Mouse (Mus musculus) hindbrain, postnatal 0 days (tissue): ENCODE measurements around the gene Icos. TPM values are rescaled to one million over a fixed set of nuclear protein-coding genes. Genes with fewer than 3 reads are reported as not detected.

Source experiments
- ATAC-seq: fragments of 200-750 bp; cut with Nextera tagmentation; 2 replicates; pipeline ENCODE4 v1.8.0; 2017; ENCODE audit warnings: mild to moderate bottlenecking, moderate TSS enrichment, moderate library complexity
- DNase-seq: peaks from one replicate; pipeline ENCODE4 v3.0.0-alpha.2; 2015; ENCODE audit warnings: low spot score
- H3K27ac ChIP-seq: fragments of 300-500 bp; sonication (generic); 2 replicates; pipeline ENCODE4 v1.5.1; 2014; ENCODE audit warnings: mild to moderate bottlenecking
- H3K27me3 ChIP-seq: fragments of 300-500 bp; sonication (generic); 2 replicates; pipeline ENCODE4 v1.6.1; 2014; ENCODE audit warnings: low read length, mixed read lengths; ENCODE audit not compliant: insufficient read depth
- H3K36me3 ChIP-seq: fragments of 300-500 bp; sonication (generic); 2 replicates; pipeline ENCODE4 v1.6.1; 2014; ENCODE audit warnings: low read length, mixed read lengths; ENCODE audit not compliant: insufficient read depth
- H3K4me1 ChIP-seq: fragments of 300-500 bp; sonication (generic); 2 replicates; pipeline ENCODE4 v1.6.1; 2014; ENCODE audit warnings: antibody characterized with exemption, low read length, mixed read lengths; ENCODE audit not compliant: insufficient read depth
- H3K4me2 ChIP-seq: fragments of 300-500 bp; sonication (generic); 2 replicates; pipeline ENCODE4 v1.6.1; 2014; ENCODE audit warnings: low read depth, mild to moderate bottlenecking, low read length, moderate library complexity, mixed read lengths
- H3K4me3 ChIP-seq: fragments of 300-500 bp; sonication (generic); 2 replicates; pipeline ENCODE4 v1.5.1; 2014; ENCODE audit warnings: low read length
- H3K9ac ChIP-seq: fragments of 300-500 bp; sonication (generic); replicated peaks from 2 replicates; pipeline ENCODE4 v1.6.1; 2014; ENCODE audit warnings: mild to moderate bottlenecking, low read length, moderate library complexity, mixed read lengths
- H3K9me3 ChIP-seq: fragments of 300-500 bp; sonication (generic); 2 replicates; pipeline ENCODE4 v1.6.1; 2016; ENCODE audit warnings: low read length, mixed read lengths
- CTCF ChIP-seq: IDR thresholded peaks from 2 replicates; pipeline ENCODE4 v1.5.1; 2016; ENCODE audit warnings: antibody characterized with exemption, control low read depth, low read depth
- WGBS: fragments of 180-500 bp; shearing (Covaris S2); extraction: QIAGEN DNeasy Blood & Tissue Kit; methylation state at CpG from one replicate; pipeline ENCODE4 v1.1.7; 2014; 5-methylcytosine and 5-hydroxymethylcytosine counted together
- polyA plus RNA-seq: library from polyadenylated mRNA; unstranded; fragments of >200 nt; fragmentation: Nextera tagmentation; extraction: Ambion mirVana; gene quantifications from 2 replicates; pipeline ENCODE4 v1.2.1, GENCODE M21; 2015
- total RNA-seq: library from RNA; depleted of rRNA; stranded (reverse); fragments of >200 nt; gene quantifications from 2 replicates; pipeline ENCODE4 v1.2.3, GENCODE M21; 2014

The Icos gene
- total and polyA plus RNA-seq, 2 experiments from 2014 or later: 0.19 TPM; not detected in 1

DNA sequence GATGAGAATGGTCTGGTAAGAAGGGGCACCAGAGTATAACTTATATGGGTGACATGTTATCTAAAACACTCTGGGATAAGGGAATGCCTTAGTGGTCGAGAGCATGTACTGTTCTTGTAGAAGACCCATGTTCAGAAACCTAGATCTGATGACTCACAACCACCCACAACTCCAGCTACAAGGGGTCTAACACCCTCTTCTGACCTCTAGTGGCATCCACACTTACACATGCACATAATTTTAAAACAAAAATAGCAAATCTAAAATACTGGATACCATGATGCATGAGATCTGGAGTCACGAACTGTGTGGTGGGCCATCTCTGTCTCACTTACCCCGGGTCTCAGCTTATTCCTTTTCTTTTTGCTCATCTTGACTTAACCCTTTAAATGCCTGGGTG lies 37.7 kb upstream of the Icos start:
- Histone ChIP-seq H3K9me3 (no peaks in the 10 kb centered on the region), H3K4me3 (no peak overlapping the region), H3K27ac (no peak overlapping the region), H3K4me1 (no peaks in the 10 kb centered on the region), H3K27me3 (no peaks in the 10 kb centered on the region), H3K9ac (no peak overlapping the region), H3K4me2 (no peak overlapping the region), H3K36me3 (no peaks in the 10 kb centered on the region)
- ATAC-seq (no peak), DNase-seq (no peak)
- WGBS: 78% methylated on average over 3 of the region's 3 CpGs
- no peak for TF ChIP-seq CTCF

DNA sequence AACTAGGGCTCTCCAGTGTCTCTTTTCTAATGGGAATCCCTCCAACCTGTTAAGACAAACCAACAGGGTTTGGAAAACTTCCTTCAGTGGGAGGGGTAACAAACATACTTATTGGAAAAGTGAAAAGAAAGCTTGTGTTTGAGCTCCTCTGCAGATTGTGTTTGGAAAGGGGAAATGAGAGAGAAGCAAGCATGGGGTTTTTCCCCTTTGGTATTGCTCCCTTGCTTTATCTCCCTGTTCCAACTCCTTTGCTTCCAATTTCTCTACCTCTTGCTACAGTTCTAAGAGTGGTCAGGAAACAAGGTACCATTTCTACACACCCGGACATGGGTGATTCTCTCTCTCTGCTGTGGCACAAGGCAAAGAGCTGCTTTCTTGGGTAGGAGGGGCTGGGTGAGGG lies 37.1 kb upstream of the Icos start:
- no peak for DNase-seq
- Histone ChIP-seq H3K9me3 (no peaks in the 10 kb centered on the region), H3K36me3 (no peaks in the 10 kb centered on the region), H3K27me3 (no peaks in the 10 kb centered on the region), H3K9ac (no peak overlapping the region), H3K4me1 (no peaks in the 10 kb centered on the region), H3K27ac (no peak overlapping the region), H3K4me2 (no peak overlapping the region), H3K4me3 (no peak overlapping the region)
- WGBS: 81% methylated on average over 1 of the region's 1 CpGs
- ATAC-seq: no peak
- no peak for TF ChIP-seq CTCF

DNA sequence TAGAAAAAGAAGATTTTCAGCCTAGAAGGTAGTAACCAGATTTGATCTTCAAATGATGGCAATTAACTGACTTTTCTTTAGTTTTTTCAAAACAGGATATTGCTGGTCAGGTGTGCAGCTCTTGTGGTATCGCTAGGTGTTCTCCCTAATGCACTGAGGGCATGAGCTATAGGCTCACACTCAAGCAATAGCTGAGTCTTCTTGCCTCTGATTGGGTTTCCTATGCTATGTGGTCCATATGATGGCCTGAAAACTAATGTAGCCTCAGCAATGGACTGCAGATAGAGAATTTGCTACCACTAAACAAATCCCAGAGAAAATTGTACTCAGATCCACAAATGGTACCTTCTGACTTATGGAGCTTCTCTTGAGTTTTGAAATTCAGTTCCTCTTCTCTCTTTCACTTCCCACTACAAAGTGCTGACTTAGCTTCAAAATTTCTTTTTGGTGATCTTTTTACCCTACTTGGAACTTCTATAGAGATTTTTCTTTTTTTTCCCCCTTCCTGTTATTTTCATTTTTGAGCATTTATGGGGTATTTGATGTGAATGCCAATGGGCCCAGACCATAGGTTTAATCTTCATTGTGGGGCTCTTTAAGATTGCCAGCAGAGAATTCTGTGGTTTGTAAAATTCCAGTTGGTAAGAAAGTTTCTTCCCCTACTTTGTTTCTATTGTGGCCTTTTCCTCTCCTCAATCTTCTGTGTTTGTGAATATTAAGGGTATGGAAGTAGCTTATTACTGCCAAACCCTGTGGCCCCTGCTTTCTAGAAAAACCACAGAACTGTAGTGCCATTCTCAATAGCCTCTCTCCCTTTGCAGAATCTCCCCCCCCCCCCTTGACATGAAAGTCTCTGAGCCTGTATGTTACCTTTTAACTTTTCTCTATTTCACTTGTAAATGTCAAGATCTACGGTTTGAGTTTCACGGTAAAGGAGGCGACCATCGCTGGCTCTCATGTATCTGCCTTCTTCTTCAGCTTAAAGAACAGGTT lies 36.4 kb upstream of the Icos start:
- no peak for ATAC-seq
- no peak for TF ChIP-seq CTCF
- Histone ChIP-seq H3K36me3 (no peaks in the 10 kb centered on the region), H3K9ac (no peak overlapping the region), H3K9me3 (no peaks in the 10 kb centered on the region), H3K4me1 (no peaks in the 10 kb centered on the region), H3K4me2 (no peak overlapping the region), H3K27ac (no peak overlapping the region), H3K4me3 (no peak overlapping the region), H3K27me3 (no peaks in the 10 kb centered on the region)
- 97% methylated on average over 5 of the region's 5 CpGs for WGBS
- DNase-seq: no peak

DNA sequence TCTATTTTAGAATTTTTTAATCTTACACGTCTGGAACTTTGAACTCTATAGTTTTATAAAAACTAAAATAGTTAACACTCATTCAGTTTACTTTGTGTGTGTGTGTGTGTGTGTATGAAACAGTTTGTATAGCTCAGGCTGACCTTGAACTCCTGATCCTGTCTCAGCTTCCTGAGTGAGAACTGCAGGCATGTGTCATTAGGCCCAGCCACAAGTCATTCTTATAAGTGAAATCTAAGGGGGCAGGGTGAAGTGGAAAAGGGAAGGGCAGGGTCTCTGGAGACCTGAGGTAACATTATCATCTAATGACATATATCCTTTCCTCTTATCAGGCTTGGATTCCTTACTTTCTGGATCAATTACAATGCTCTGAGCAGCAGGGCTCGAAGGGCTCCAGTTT lies 34.8 kb upstream of the Icos start:
- no peak overlapping the region for H3K9ac ChIP-seq
- H3K9me3 ChIP-seq: no peaks in the 10 kb centered on the region
- no peak overlapping the region for H3K4me3 ChIP-seq
- no peak for TF ChIP-seq CTCF
- no peaks in the 10 kb centered on the region for H3K36me3 ChIP-seq
- no peaks in the 10 kb centered on the region for H3K4me1 ChIP-seq
- no peaks in the 10 kb centered on the region for H3K27me3 ChIP-seq
- 89% methylated on average over 2 of the region's 2 CpGs for WGBS
- no peak overlapping the region for H3K4me2 ChIP-seq
- ATAC-seq: no peak
- no peak for DNase-seq
- no peak overlapping the region for H3K27ac ChIP-seq

- H3K4me3 ChIP-seq: no peak overlapping the region
- no peaks in the 10 kb centered on the region for H3K4me1 ChIP-seq
- H3K36me3 ChIP-seq: no peaks in the 10 kb centered on the region
- no peak overlapping the region for H3K9ac ChIP-seq
- DNase-seq: peak; percentile 8
- TF ChIP-seq CTCF: peak; percentile 35; the same call in 1 of the 2 replicates
- H3K27me3 ChIP-seq: no peaks in the 10 kb centered on the region
- no peak for ATAC-seq
- H3K27ac ChIP-seq: no peak overlapping the region
- H3K9me3 ChIP-seq: no peaks in the 10 kb centered on the region
- WGBS: 75% methylated on average over 8 of the region's 8 CpGs
- H3K4me2 ChIP-seq: no peak overlapping the region
Observed at GRCm38 (mm10) chr1:60945633-60946401, 31.9 kb upstream of the Icos start.

- Histone ChIP-seq H3K4me1 (no peaks in the 10 kb centered on the region), H3K27me3 (no peaks in the 10 kb centered on the region), H3K4me2 (no peak overlapping the region), H3K27ac (no peak overlapping the region), H3K36me3 (no peaks in the 10 kb centered on the region), H3K9ac (no peak overlapping the region), H3K9me3 (no peaks in the 10 kb centered on the region), H3K4me3 (no peak overlapping the region)
- DNase-seq (no peak), ATAC-seq (no peak)
- WGBS: 87% methylated on average over 6 of the region's 6 CpGs
- no peak for TF ChIP-seq CTCF
Observed at GRCm38 (mm10) chr1:60948112-60948511, 29.6 kb upstream of the Icos start.

GRCm38 (mm10) chr1:60952958-60953357 lies 24.8 kb upstream of the Icos start:
- TF ChIP-seq CTCF: no peak
- ATAC-seq (no peak), DNase-seq (no peak)
- no peaks in the 10 kb centered on the region for H3K36me3 ChIP-seq
- H3K27me3 ChIP-seq: no peaks in the 10 kb centered on the region
- no peak overlapping the region for H3K9ac ChIP-seq
- no peak overlapping the region for H3K4me2 ChIP-seq
- no peak overlapping the region for H3K4me3 ChIP-seq
- no peaks in the 10 kb centered on the region for H3K9me3 ChIP-seq
- H3K4me1 ChIP-seq: no peaks in the 10 kb centered on the region
- WGBS: 59% methylated on average over 7 of the region's 7 CpGs
- H3K27ac ChIP-seq: no peak overlapping the region
